Mouse (Mus musculus): Measurements from ENCODE around the gene Pon3.

DNA sequence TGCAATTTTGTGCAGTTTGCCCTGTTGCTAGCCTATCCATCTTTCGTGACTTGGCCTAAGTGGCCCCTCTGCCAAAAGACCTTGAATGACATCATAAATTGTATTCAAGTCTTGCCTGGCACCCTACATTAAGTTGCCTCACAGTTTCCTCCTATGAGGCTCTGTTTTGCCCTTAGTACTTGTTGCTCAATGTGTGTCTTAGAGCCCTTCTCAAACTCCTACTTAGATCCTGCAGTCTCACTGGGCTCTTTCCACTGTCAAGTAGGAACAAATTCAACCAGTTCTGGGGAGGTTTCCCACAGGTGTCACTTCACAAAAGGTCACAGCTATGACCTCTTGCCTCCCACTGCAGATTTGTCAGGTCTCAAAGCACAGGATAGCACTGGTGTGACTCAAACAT lies 22.3 kb downstream of the Pon3 start:
- TF ChIP-seq POLR2A (IDR thresholded peaks at IDR 0.05; ENCODE audit: low read depth, low read length): no peak
- no peak for TF ChIP-seq CTCF (conservative IDR thresholded peaks at IDR 0.05; ENCODE audit: insufficient read depth, insufficient read length, low read depth, low read length)

Measured in kidney, adult 2 months (tissue).